Mouse (Mus musculus): ENCODE data around the gene Olfr376.

Gene Olfr376

GRCm38 (mm10) chr11:73370946-73371345, at the start of gene Olfr376:
Gene Olfr376 (plus strand): TSS chr11:73371246.
- no peak for DNase-seq (ENCODE audit: low read depth, low spot score)

- no peak for DNase-seq (ENCODE audit: low read depth, low spot score)
Measured at GRCm38 (mm10) chr11:73323906-73324830, 46.9 kb upstream of the Olfr376 start.

GRCm38 (mm10) chr11:73326485-73326886, 44.6 kb upstream of the Olfr376 start:
- no peak for DNase-seq (ENCODE audit: low read depth, low spot score)

- no peak for DNase-seq (ENCODE audit: low read depth, low spot score)
Measured at GRCm38 (mm10) chr11:73327361-73327760, 43.7 kb upstream of the Olfr376 start.

DNA sequence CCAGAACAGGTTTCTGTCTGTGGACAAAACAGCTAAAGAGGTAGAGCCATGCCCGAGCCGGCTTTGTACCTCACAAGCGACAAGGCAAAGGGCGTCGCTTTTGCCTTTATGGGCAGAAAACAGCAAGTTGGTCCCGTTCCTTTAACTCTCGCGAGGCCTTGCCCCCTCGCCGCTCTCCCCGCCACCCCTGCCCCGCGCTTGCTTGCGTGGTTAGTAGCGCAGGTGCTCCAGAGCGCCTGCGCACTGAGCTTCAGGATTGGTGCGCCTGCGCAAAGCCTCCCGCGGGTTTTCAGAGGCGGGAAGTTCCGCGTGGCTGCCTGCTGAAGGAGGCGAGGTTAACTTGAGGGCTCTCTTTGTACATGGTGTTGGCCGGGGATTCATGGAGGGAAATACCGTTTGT, 41.6 kb upstream of the Olfr376 start, which contains the start of the genes Aspa, Gm49340 and Spata22:
Gene Aspa, minus strand, starts transcription at position 155 of the 400 bp plus-strand sequence.
Gene Gm49340, plus strand, starts transcription at position 300 of the 400 bp plus-strand sequence.
Gene Spata22, plus strand, starts transcription at position 300 of the 400 bp plus-strand sequence.
- no peak for DNase-seq (ENCODE audit: low read depth, low spot score)

- DNase-seq (ENCODE audit: low read depth, low spot score), result no peak
Measured at GRCm38 (mm10) chr11:73333357-73333756, 37.7 kb upstream of the Olfr376 start.

- no peak for DNase-seq (ENCODE audit: low read depth, low spot score)
Measured at GRCm38 (mm10) chr11:73336919-73337318, 34.1 kb upstream of the Olfr376 start.

DNA sequence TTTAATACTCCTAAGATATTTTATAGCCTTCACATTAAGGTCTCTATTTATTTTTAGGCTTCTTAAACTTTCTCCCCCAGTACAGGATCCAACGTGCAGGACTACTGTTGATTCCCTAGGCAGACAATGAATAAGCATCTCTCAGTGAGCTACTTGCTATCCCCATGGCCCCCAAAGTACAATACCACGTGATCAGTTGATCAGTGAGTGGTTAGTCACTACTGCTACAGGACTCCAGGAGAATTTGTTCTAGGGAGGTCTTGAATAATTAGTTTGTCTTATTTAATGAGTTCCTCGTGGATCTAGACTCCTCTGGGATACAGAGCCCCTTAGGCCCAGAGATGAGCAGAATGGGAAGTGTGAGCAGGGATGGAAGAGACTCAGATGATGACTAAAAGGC, 20.6 kb upstream of the Olfr376 start, which contains the start of gene Olfr20:
Gene Olfr20, plus strand, starts transcription at position 301 of the 400 bp plus-strand sequence.
- DNase-seq (ENCODE audit: low read depth, low spot score), result no peak

- DNase-seq (ENCODE audit: low read depth, low spot score), result no peak
Measured at GRCm38 (mm10) chr11:73395374-73395773, 24.3 kb downstream of the Olfr376 start.

DNA sequence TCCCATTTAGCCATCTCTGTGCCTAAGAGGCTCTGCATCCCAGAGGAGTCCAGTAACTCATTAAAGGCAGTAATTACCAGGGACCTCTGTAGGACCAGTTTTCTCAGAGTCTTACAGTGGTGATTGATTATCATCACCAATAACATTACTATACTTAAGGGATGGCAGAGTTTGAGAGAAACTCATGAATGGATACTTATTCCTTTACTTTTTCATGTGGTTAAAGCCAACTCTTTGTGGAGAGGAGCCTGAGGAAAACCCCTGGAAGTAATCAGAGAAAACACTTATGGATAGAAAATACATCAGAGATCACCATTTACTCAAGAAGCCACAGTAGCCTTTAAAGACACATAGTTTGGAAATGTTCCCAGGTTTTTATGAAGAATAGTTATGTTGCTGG, 28.5 kb downstream of the Olfr376 start, which contains the start of gene Olfr1:
Gene Olfr1, minus strand, starts transcription at position 101 of the 400 bp plus-strand sequence.
- no peak for DNase-seq (ENCODE audit: low read depth, low spot score)

All from c-Kit-negative CD71-positive TER-119-positive erythroid progenitor cells, embryonic 14.5 days (primary cell).